Mouse (Mus musculus): ENCODE results near the gene Kif3a. TPM values are rescaled to one million over a fixed set of nuclear protein-coding genes. Genes with fewer than 3 reads are reported as not detected.

Gene Kif3a
- polyA plus RNA-seq (2015; fragmentation: Nextera tagmentation; extraction: Ambion mirVana): 363 and 379 TPM in 2 replicates

DNA sequence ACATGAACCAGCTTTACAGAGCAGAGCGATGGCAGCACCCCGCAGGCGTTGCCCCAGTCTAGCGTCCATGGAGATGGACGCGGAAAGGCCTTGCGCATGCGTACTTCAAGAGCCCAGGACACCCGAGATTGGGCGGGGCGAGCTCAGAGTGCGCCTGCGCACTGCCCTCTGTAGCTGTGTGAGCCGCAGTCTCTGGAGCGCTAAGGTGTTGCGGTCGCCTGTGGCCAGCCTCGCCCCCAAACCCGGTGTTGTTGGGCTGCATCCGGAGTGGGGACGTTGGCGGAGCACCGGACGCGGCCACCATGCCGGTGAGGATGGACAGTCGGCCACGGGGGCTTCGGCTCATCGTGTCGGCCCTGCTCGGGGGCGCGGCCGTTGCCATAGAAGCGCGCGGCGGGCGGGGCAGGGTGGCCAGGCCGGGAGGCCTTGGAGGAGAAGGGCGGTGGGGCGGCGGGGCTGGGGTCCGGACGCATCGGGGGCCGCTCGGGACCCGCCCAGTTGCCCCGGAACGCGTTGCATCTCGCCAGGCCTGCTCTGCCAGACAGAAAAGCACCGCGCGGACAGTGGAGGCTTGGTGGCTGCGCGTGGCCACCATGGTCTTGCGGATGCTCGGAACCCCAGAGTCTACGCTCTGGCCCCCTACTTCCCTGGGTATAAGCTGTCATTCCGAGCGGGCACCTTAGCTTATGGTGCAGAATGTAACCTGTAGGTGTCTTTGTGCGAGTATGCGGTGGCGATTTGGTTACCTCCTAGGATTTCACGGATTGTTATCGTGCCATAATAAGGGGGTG, at the start of gene Kif3a:
Kif3a (plus strand) TSS at position 156 of the 791 bp plus-strand sequence.
- WGBS: 1% methylated on average over 56 of the region's 69 CpGs
- H3K27me3 ChIP-seq (ENCODE audit: control insufficient read depth, insufficient read depth, low read depth, low read length): no peaks in the 10 kb centered on the region
- peak within 1 kb of the TSS; percentile 93 for H3K9ac ChIP-seq (ENCODE audit: low read depth, low read length)
- peak within 1 kb of the TSS; percentile 82 for H3K4me3 ChIP-seq (ENCODE audit: low read depth, low read length)
- peak within 1 kb of the TSS; percentile 69 for H3K4me2 ChIP-seq (ENCODE audit: low read length)
- H3K36me3 ChIP-seq (ENCODE audit: control insufficient read depth, insufficient read depth, low read length): peaks cover 5% of the 10 kb centered on the region; the same call in 1 of the 2 replicates
- H3K4me1 ChIP-seq (ENCODE audit: control insufficient read depth, insufficient read depth, low read length): peaks cover 20% of the 10 kb centered on the region
- peak; percentile 96 for ATAC-seq
- peaks cover 3% of the 10 kb centered on the region; the same call in 1 of the 2 replicates for H3K9me3 ChIP-seq (replicated peaks; ENCODE audit: control insufficient read depth, low read length, poor library complexity, severe bottlenecking)
- peak within 1 kb of the TSS; percentile 92 for H3K27ac ChIP-seq (ENCODE audit: low read length)

GRCm38 (mm10) chr11:53518759-53519158, 48.4 kb upstream of the Kif3a start:
- Histone ChIP-seq H3K27me3 (ENCODE audit: control insufficient read depth, insufficient read depth, low read depth, low read length) (peaks cover 6% of the 10 kb centered on the region), H3K4me1 (ENCODE audit: control insufficient read depth, insufficient read depth, low read length) (peaks cover 17% of the 10 kb centered on the region), H3K4me2 (ENCODE audit: low read length) (no peak overlapping the region), H3K9me3 (replicated peaks; ENCODE audit: control insufficient read depth, low read length, poor library complexity, severe bottlenecking) (no peaks in the 10 kb centered on the region), H3K36me3 (ENCODE audit: control insufficient read depth, insufficient read depth, low read length) (no peaks in the 10 kb centered on the region), H3K4me3 (ENCODE audit: low read depth, low read length) (peak overlapping the region; percentile 83; the same call in 1 of the 2 replicates), H3K9ac (ENCODE audit: low read depth, low read length) (no peak overlapping the region), H3K27ac (ENCODE audit: low read length) (no peak overlapping the region)
- ATAC-seq: no peak
- 62% methylated on average over 5 of the region's 5 CpGs for WGBS

DNA sequence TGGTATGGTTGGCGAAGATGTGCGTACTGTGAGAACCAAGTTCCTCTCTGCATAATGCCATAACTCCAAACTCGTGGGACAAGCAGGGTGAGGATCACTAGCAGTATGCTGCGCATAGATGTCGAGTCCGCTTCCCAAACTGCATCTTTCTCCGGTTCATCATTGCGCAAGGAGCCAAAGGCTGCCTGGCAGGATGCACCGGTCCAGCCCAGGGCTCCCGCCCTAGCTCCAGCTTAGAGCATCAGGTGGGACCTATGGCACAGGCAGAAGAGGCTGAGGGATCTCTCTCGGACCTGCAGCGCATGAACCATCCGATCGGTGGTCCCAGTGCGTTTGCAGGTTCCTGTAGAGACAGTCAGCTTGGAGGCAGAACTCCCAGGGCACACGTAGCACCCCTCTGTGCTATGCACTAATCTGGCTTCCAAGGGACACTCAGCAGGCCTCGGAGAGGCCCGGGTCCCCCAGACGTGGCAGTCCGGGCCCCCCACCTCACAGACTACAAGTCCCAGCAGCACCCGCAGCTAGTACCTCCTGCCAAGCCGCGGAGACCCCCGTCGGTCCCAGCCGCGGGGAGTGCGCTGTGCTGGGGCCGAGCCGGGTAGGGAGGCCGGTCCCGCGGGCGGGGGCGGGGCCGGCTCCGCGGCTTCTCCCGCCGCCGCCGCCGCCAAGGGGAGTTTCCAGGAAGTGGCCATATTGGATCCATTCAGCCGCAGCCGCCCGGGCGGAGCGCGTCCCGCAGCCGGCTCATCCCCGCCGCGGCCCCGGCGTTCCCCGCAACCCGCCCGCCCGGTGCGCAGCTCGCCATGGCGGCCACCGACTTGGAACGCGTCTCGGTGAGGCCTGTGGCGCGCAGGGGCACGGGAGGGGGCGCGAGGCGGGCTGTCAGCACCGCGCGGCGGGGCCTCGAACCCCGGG, 47.7 kb upstream of the Kif3a start, which contains the start of gene Sept8:
Sept8 (plus strand) TSS at position 51 of the 915 bp plus-strand sequence.
- Histone ChIP-seq H3K4me3 (ENCODE audit: low read depth, low read length) (peak within 1 kb of the TSS; percentile 83), H3K27ac (ENCODE audit: low read length) (peak within 1 kb of the TSS; percentile 70), H3K4me2 (ENCODE audit: low read length) (peak within 1 kb of the TSS; percentile 67), H3K9me3 (replicated peaks; ENCODE audit: control insufficient read depth, low read length, poor library complexity, severe bottlenecking) (no peaks in the 10 kb centered on the region), H3K9ac (ENCODE audit: low read depth, low read length) (peak within 1 kb of the TSS; percentile 92), H3K27me3 (ENCODE audit: control insufficient read depth, insufficient read depth, low read depth, low read length) (peaks cover 6% of the 10 kb centered on the region), H3K4me1 (ENCODE audit: control insufficient read depth, insufficient read depth, low read length) (peaks cover 17% of the 10 kb centered on the region), H3K36me3 (ENCODE audit: control insufficient read depth, insufficient read depth, low read length) (no peaks in the 10 kb centered on the region)
- WGBS: 5% methylated on average over 67 of the region's 79 CpGs
- ATAC-seq: peak; percentile 90

DNA sequence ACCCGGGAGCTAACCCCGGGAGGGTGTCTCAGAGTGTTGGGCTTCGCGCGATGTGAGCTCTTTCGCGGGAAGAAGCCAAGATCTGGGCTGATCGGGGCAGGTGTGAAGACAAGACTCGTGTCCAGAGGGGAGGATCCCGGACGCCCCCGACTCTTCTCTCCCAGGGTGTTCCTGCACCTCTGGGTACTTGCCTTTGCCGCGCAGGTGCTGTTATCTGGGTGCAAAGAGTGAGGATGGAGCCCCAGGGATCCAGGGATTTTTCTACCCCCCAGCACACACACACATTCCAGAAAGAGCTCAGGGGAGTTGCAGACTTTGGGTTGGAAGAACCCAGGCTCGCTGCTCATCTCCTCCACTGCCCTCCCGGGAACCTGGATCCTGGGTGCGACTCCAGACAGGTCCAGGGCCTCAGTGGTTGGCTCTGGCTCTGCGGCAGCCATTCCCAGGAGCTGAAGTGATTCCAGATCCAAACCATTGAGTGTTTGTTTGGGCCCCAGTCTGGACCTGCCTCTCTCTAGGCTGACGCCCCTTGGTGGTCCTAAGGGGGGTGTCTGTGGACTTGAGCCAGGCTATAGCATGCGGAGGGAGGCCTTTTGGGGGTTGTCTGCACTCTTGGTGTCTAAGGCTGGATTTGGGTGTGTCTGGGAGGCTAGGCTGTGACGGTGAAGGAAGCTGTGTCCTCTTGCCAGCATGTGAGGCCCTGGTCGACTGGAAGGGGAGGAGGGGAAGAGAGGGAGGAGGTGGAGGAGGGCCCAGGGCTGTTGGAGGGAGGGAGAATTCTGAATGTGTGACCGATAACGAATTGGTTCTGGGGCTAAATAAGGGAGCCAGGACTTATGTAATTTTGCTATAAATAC, 46.8 kb upstream of the Kif3a start:
- H3K36me3 ChIP-seq (ENCODE audit: control insufficient read depth, insufficient read depth, low read length): no peaks in the 10 kb centered on the region
- H3K27me3 ChIP-seq (ENCODE audit: control insufficient read depth, insufficient read depth, low read depth, low read length): peaks cover 6% of the 10 kb centered on the region
- peak; percentile 33 for ATAC-seq
- H3K9ac ChIP-seq (ENCODE audit: low read depth, low read length): peak overlapping the region; percentile 92
- H3K9me3 ChIP-seq (replicated peaks; ENCODE audit: control insufficient read depth, low read length, poor library complexity, severe bottlenecking): no peaks in the 10 kb centered on the region
- H3K4me2 ChIP-seq (ENCODE audit: low read length): peak overlapping the region; percentile 67
- H3K4me3 ChIP-seq (ENCODE audit: low read depth, low read length): peak overlapping the region; percentile 83
- peak overlapping the region; percentile 70 for H3K27ac ChIP-seq (ENCODE audit: low read length)
- 2% methylated on average over 19 of the region's 24 CpGs for WGBS
- peaks cover 17% of the 10 kb centered on the region for H3K4me1 ChIP-seq (ENCODE audit: control insufficient read depth, insufficient read depth, low read length)

- Histone ChIP-seq H3K27ac (ENCODE audit: low read length) (no peak overlapping the region), H3K36me3 (ENCODE audit: control insufficient read depth, insufficient read depth, low read length) (no peaks in the 10 kb centered on the region), H3K4me2 (ENCODE audit: low read length) (peak overlapping the region; percentile 67), H3K9me3 (replicated peaks; ENCODE audit: control insufficient read depth, low read length, poor library complexity, severe bottlenecking) (no peaks in the 10 kb centered on the region), H3K4me1 (ENCODE audit: control insufficient read depth, insufficient read depth, low read length) (peaks cover 17% of the 10 kb centered on the region), H3K4me3 (ENCODE audit: low read depth, low read length) (peak overlapping the region; percentile 83), H3K27me3 (ENCODE audit: control insufficient read depth, insufficient read depth, low read depth, low read length) (peaks cover 6% of the 10 kb centered on the region), H3K9ac (ENCODE audit: low read depth, low read length) (0 out of 2 replicates have a peak overlapping the region, but pooled peaks have one; percentile 2)
- no peak for ATAC-seq
- WGBS: 43% methylated on average over 16 of the region's 16 CpGs
These were observed 45.9 kb upstream of the Kif3a start for GRCm38 (mm10) chr11:53521120-53521820.

GRCm38 (mm10) chr11:53521821-53522131, 45.4 kb upstream of the Kif3a start:
- H3K9me3 ChIP-seq (replicated peaks; ENCODE audit: control insufficient read depth, low read length, poor library complexity, severe bottlenecking): no peaks in the 10 kb centered on the region
- no peak overlapping the region for H3K27ac ChIP-seq (ENCODE audit: low read length)
- H3K4me2 ChIP-seq (ENCODE audit: low read length): peak overlapping the region; percentile 67
- no peaks in the 10 kb centered on the region for H3K36me3 ChIP-seq (ENCODE audit: control insufficient read depth, insufficient read depth, low read length)
- H3K4me3 ChIP-seq (ENCODE audit: low read depth, low read length): no peak overlapping the region
- H3K9ac ChIP-seq (ENCODE audit: low read depth, low read length): no peak overlapping the region
- H3K27me3 ChIP-seq (ENCODE audit: control insufficient read depth, insufficient read depth, low read depth, low read length): peaks cover 6% of the 10 kb centered on the region
- ATAC-seq: no peak
- peaks cover 17% of the 10 kb centered on the region for H3K4me1 ChIP-seq (ENCODE audit: control insufficient read depth, insufficient read depth, low read length)
- 89% methylated on average over 7 of the region's 7 CpGs for WGBS

- H3K4me1 ChIP-seq (ENCODE audit: control insufficient read depth, insufficient read depth, low read length): peaks cover 17% of the 10 kb centered on the region
- no peak overlapping the region for H3K4me3 ChIP-seq (ENCODE audit: low read depth, low read length)
- H3K27me3 ChIP-seq (ENCODE audit: control insufficient read depth, insufficient read depth, low read depth, low read length): peaks cover 6% of the 10 kb centered on the region
- H3K36me3 ChIP-seq (ENCODE audit: control insufficient read depth, insufficient read depth, low read length): no peaks in the 10 kb centered on the region
- H3K4me2 ChIP-seq (ENCODE audit: low read length): no peak overlapping the region
- H3K9ac ChIP-seq (ENCODE audit: low read depth, low read length): no peak overlapping the region
- no peak for ATAC-seq
- H3K9me3 ChIP-seq (replicated peaks; ENCODE audit: control insufficient read depth, low read length, poor library complexity, severe bottlenecking): no peaks in the 10 kb centered on the region
- 90% methylated on average over 3 of the region's 3 CpGs for WGBS
- no peak overlapping the region for H3K27ac ChIP-seq (ENCODE audit: low read length)
These were observed 44.8 kb upstream of the Kif3a start for GRCm38 (mm10) chr11:53522362-53522761.

DNA sequence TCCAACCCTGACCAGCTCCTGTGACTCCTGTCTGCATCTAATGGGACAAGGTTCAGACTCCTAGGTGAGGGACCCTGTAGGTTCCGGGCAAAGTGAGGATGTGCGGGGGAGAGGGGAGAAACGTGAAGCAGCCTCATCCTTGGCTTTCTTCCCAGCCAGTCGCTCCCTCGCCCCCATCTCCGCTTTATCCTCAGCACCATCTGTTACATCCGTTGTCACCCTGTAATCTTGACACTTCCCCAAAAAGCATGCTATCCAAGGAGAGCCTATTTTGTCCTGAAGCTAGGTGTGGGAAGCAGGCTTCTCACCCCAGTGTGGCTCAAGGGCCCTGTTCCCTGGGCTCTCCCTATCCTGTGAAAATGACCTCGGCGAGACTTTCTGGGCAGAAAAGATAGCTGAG, 44.2 kb upstream of the Kif3a start:
- Histone ChIP-seq H3K9ac (ENCODE audit: low read depth, low read length) (no peak overlapping the region), H3K36me3 (ENCODE audit: control insufficient read depth, insufficient read depth, low read length) (no peaks in the 10 kb centered on the region), H3K4me1 (ENCODE audit: control insufficient read depth, insufficient read depth, low read length) (peaks cover 17% of the 10 kb centered on the region), H3K27ac (ENCODE audit: low read length) (no peak overlapping the region), H3K4me2 (ENCODE audit: low read length) (no peak overlapping the region), H3K9me3 (replicated peaks; ENCODE audit: control insufficient read depth, low read length, poor library complexity, severe bottlenecking) (no peaks in the 10 kb centered on the region), H3K4me3 (ENCODE audit: low read depth, low read length) (no peak overlapping the region), H3K27me3 (ENCODE audit: control insufficient read depth, insufficient read depth, low read depth, low read length) (peaks cover 3% of the 10 kb centered on the region)
- WGBS: 76% methylated on average over 9 of the region's 9 CpGs
- no peak for ATAC-seq
